Mouse (Mus musculus) C2C12 (cell line): ENCODE data around the gene Prr13.

Experiments used
- CEBPB ChIP-seq: IDR thresholded peaks from one replicate; pipeline ENCODE4 v1.6.1; 2011; ENCODE audit warnings: low read depth, mild to moderate bottlenecking, control low read depth, moderate library complexity
- CTCF ChIP-seq: IDR thresholded peaks from one replicate; pipeline ENCODE4 v1.5.1; 2011; ENCODE audit not compliant: control insufficient read depth, insufficient read depth, insufficient read length
- MYOG ChIP-seq: IDR thresholded peaks from one replicate; pipeline ENCODE4 v1.6.1; 2011; ENCODE audit not compliant: control insufficient read depth, insufficient read length; ENCODE audit errors: extremely low read depth

GRCm38 (mm10) chr15:102511285-102511833 is 52.5 kb downstream of the Prr13 start:
- TF ChIP-seq CTCF (no peak), CEBPB (no peak), MYOG (no peak)
